ENCODE assay signal across 12 mouse cellular contexts in the genomic region with DNA sequence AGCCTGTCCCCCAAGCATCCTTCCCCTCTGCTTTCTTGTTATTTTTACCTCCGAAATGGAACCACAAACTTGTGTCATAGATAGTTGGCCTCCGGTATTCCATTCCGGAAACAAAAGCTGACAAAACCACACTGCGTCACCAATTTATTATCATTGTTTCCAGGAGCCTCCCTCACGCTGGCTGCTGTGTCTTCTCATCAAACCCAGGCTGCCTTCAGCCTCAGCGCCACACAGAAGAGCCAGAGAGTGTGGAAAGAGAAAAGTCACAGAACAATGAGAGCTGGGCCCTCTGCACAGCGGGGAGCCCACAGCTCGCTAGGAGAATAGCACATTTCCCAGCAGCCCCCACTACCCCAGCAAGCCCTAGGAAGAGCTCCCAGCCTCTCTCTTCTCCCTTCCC. TPM values are rescaled to one million over a fixed set of nuclear protein-coding genes. Genes with fewer than 3 reads are reported as not detected.
A peak's percentile ranks its signal among the peaks of the same experiment; 100 is the strongest.
DNase-seq lines count a peak whose midpoint lies in the region; ATAC-seq lines count a peak whose summit lies in the region.
"Had no signal": no experiment of that assay in that cellular context is flagged by ENCODE, and none has a peak within 500 bp of the region (broad histone marks: within the 10 kb centered on the region; RNA-seq: fewer than 3 reads in every experiment).

No protein-coding gene starts in this region.

- no peaks in the 10 kb centered on the region for H3K27me3 ChIP-seq in neural tube, embryonic 11.5 days (ENCODE audit: control insufficient read depth, insufficient read depth, low read length)
- 0 out of 2 replicates have a peak, but pooled peaks cover 4% of the 10 kb centered on the region for H3K27me3 ChIP-seq in forebrain, embryonic 12.5 days
- no peaks in the 10 kb centered on the region; the same call in 1 of the 2 replicates for H3K27me3 ChIP-seq in midbrain, embryonic 12.5 days

- ATAC-seq in neural tube, embryonic 11.5 days (ENCODE audit: insufficient read depth, low FRiP score, low TSS enrichment) = 0 out of 2 replicates have a peak, but pooled peaks have one; percentile 14
- no peak for ATAC-seq in forebrain, embryonic 12.5 days (ENCODE audit: low FRiP score)
- 0 out of 2 replicates have a peak, but pooled peaks have one; percentile 42 for ATAC-seq in midbrain, embryonic 12.5 days (ENCODE audit: low FRiP score, low read depth)
- ATAC-seq in activated CD4-positive, CD25-positive, alpha-beta regulatory T cell, adult 4 months = no peak

- peaks cover 9% of the 10 kb centered on the region for H3K4me1 ChIP-seq in neural tube, embryonic 11.5 days (ENCODE audit: control insufficient read depth, insufficient read depth, low read length)
- peaks cover 20% of the 10 kb centered on the region for H3K4me1 ChIP-seq in forebrain, embryonic 12.5 days
- peaks cover 17% of the 10 kb centered on the region for H3K4me1 ChIP-seq in midbrain, embryonic 12.5 days

- DNase-seq in neural tube, embryonic 11.5 days (ENCODE audit: low spot score) = no peak
- no peak for DNase-seq in neural tube, embryonic 10.5 days (ENCODE audit: extremely low spot score, low spot score)
- no peak for DNase-seq in natural killer cell, adult 2 months (ENCODE audit: low spot score in 2 of 2)
- DNase-seq in layer of hippocampus, adult 11-12 months (ENCODE audit: low spot score) = no peak
- DNase-seq: gastrocnemius, postnatal 36 days; heart, postnatal 10 days; kidney, adult 2 months; lung, adult 18-20 months had no signal

- H3K4me3 ChIP-seq in neural tube, embryonic 11.5 days (ENCODE audit: low read depth, low read length) = no peak overlapping the region
- no peak overlapping the region for H3K4me3 ChIP-seq in forebrain, embryonic 12.5 days (replicated peaks)
- H3K4me3 ChIP-seq in midbrain, embryonic 12.5 days = no peak overlapping the region

- no peaks in the 10 kb centered on the region; the same call in 1 of the 2 replicates for H3K36me3 ChIP-seq in neural tube, embryonic 11.5 days (ENCODE audit: control insufficient read depth, insufficient read depth, low read length)
- H3K36me3 ChIP-seq in forebrain, embryonic 12.5 days (replicated peaks) = no peaks in the 10 kb centered on the region
- no peaks in the 10 kb centered on the region; the same call in 1 of the 2 replicates for H3K36me3 ChIP-seq in midbrain, embryonic 12.5 days
- H3K36me3 ChIP-seq: G1E had no signal

- no peak overlapping the region for H3K4me2 ChIP-seq in neural tube, embryonic 11.5 days (ENCODE audit: low read depth)
- H3K4me2 ChIP-seq in forebrain, embryonic 12.5 days = peak overlapping the region; percentile 3; the same call in 1 of the 2 replicates
- H3K4me2 ChIP-seq in midbrain, embryonic 12.5 days (replicated peaks) = peak overlapping the region; percentile 7; the same call in 1 of the 2 replicates

- H3K27ac ChIP-seq in neural tube, embryonic 11.5 days (ENCODE audit: low read depth, low read length) = no peak overlapping the region
- peak overlapping the region; percentile 51; the same call in 1 of the 2 replicates for H3K27ac ChIP-seq in forebrain, embryonic 12.5 days
- H3K27ac ChIP-seq in midbrain, embryonic 12.5 days (replicated peaks) = no peak overlapping the region; the same call in 1 of the 2 replicates

- WGBS in neural tube, embryonic 11.5 days = 40% methylated on average over 8 of the region's 8 CpGs
- 27% methylated on average over 8 of the region's 8 CpGs for WGBS in forebrain, embryonic 12.5 days
- 30% methylated on average over 8 of the region's 8 CpGs for WGBS in midbrain, embryonic 12.5 days

- H3K9me3 ChIP-seq in neural tube, embryonic 11.5 days (ENCODE audit: control insufficient read depth, low read length) = no peaks in the 10 kb centered on the region
- no peaks in the 10 kb centered on the region for H3K9me3 ChIP-seq in forebrain, embryonic 12.5 days
- no peaks in the 10 kb centered on the region for H3K9me3 ChIP-seq in midbrain, embryonic 12.5 days

- H3K9ac ChIP-seq in neural tube, embryonic 11.5 days (ENCODE audit: low read length) = no peak overlapping the region
- H3K9ac ChIP-seq in forebrain, embryonic 12.5 days = no peak overlapping the region
- H3K9ac ChIP-seq in midbrain, embryonic 12.5 days (replicated peaks) = no peak overlapping the region

RNA-seq across cellular contexts. Expression of a gene that starts 46.1 kb away (rescaled TPM):
- polyA plus RNA-seq in neural tube, embryonic 11.5 days (2014; fragmentation: Nextera tagmentation; extraction: Ambion mirVana) = 31.7 and 34.6 TPM in 2 replicates
- polyA plus RNA-seq in forebrain, embryonic 12.5 days (2016; fragmentation: Nextera tagmentation; extraction: Ambion mirVana) = 16.6 and 18.4 TPM in 2 replicates
- polyA plus RNA-seq in midbrain, embryonic 12.5 days (2016; fragmentation: Nextera tagmentation; extraction: Ambion mirVana) = 31.3 and 32.5 TPM in 2 replicates
- not detected for polyA plus RNA-seq in activated CD4-positive, CD25-positive, alpha-beta regulatory T cell, adult 4 months (2017; shearing (Covaris generic))
- polyA plus RNA-seq: G1E; kidney, adult 2 months had no signal

Comparison
In these comparisons a context has a peak if more than half of its experiments do, and no peak if none do; other contexts are left out.
1. ATAC-seq: peak in neural tube, embryonic 11.5 days (single experiment) and midbrain, embryonic 12.5 days (single experiment); none in forebrain, embryonic 12.5 days (single experiment) and activated CD4-positive, CD25-positive, alpha-beta regulatory T cell, adult 4 months (single experiment).
2. RNA of a gene that starts 46.1 kb away (polyA plus RNA-seq): 31.7 to 34.6 TPM in neural tube, embryonic 11.5 days, 31.3 to 32.5 TPM in midbrain, embryonic 12.5 days and 16.6 to 18.4 TPM in forebrain, embryonic 12.5 days; not detected in activated CD4-positive, CD25-positive, alpha-beta regulatory T cell, adult 4 months; every median in the first group is over 10 times any median in the second.